In genomic region chr8:121732334-121732665, GRCm38 (mm10) we compare ENCODE assay signal across 16 mouse cellular contexts. TPM values are rescaled to one million over a fixed set of nuclear protein-coding genes. Genes with fewer than 3 reads are reported as not detected.
DNase-seq lines count a peak whose midpoint lies in the region; ATAC-seq and TF ChIP-seq lines count a peak whose summit lies in the region.
"Had no signal": no experiment of that assay in that cellular context is flagged by ENCODE, and none has a peak within 500 bp of the region (broad histone marks: within the 10 kb centered on the region; RNA-seq: fewer than 3 reads in every experiment).

No protein-coding gene starts in this region.

- no peaks in the 10 kb centered on the region for H3K9me3 ChIP-seq in E14TG2a.4 (ENCODE audit: low read length)
- H3K9me3 ChIP-seq in forebrain, embryonic 10.5 days: peaks cover 3% of the 10 kb centered on the region
- no peaks in the 10 kb centered on the region for H3K9me3 ChIP-seq in hindbrain, embryonic 12.5 days (replicated peaks)
- no peaks in the 10 kb centered on the region for H3K9me3 ChIP-seq in midbrain, embryonic 14.5 days (ENCODE audit: control insufficient read depth, low read length)
- no peaks in the 10 kb centered on the region for H3K9me3 ChIP-seq in intestine, embryonic 15.5 days
- no peaks in the 10 kb centered on the region for H3K9me3 ChIP-seq in kidney, embryonic 15.5 days (replicated peaks)
- H3K9me3 ChIP-seq: limb, embryonic 10.5 days had no signal

- TF ChIP-seq CTCF in E14TG2a.4 (conservative IDR thresholded peaks at IDR 0.05; ENCODE audit: low read length): no peak

- peak overlapping the region; percentile 83 for H3K4me2 ChIP-seq in hindbrain, embryonic 12.5 days (replicated peaks)
- H3K4me2 ChIP-seq in midbrain, embryonic 14.5 days (ENCODE audit: low read length): peak overlapping the region; percentile 86
- H3K4me2 ChIP-seq in intestine, embryonic 15.5 days (replicated peaks): no peak overlapping the region
- H3K4me2 ChIP-seq in kidney, embryonic 15.5 days: no peak overlapping the region
- H3K4me2 ChIP-seq: heart, embryonic 12.5 days had no signal

- no peaks in the 10 kb centered on the region for H3K36me3 ChIP-seq in E14TG2a.4 (ENCODE audit: insufficient read depth, low read length)
- no peaks in the 10 kb centered on the region for H3K36me3 ChIP-seq in forebrain, embryonic 10.5 days (replicated peaks)
- no peaks in the 10 kb centered on the region for H3K36me3 ChIP-seq in hindbrain, embryonic 12.5 days
- H3K36me3 ChIP-seq in midbrain, embryonic 14.5 days (ENCODE audit: control insufficient read depth, insufficient read depth, low read length): no peaks in the 10 kb centered on the region
- no peaks in the 10 kb centered on the region for H3K36me3 ChIP-seq in intestine, embryonic 15.5 days
- no peaks in the 10 kb centered on the region for H3K36me3 ChIP-seq in kidney, embryonic 15.5 days
- H3K36me3 ChIP-seq: heart, embryonic 12.5 days; limb, embryonic 10.5 days had no signal

- H3K27ac ChIP-seq in forebrain, embryonic 10.5 days: no peak overlapping the region
- no peak overlapping the region for H3K27ac ChIP-seq in hindbrain, embryonic 12.5 days
- no peak overlapping the region for H3K27ac ChIP-seq in midbrain, embryonic 14.5 days (replicated peaks; ENCODE audit: low read depth, low read length)
- no peak overlapping the region for H3K27ac ChIP-seq in intestine, embryonic 15.5 days
- no peak overlapping the region for H3K27ac ChIP-seq in kidney, embryonic 15.5 days
- H3K27ac ChIP-seq: limb, embryonic 10.5 days; liver, embryonic 14.5 days had no signal

- peaks cover 35% of the 10 kb centered on the region for H3K4me1 ChIP-seq in E14TG2a.4 (replicated peaks; ENCODE audit: low read depth, low read length)
- H3K4me1 ChIP-seq in forebrain, embryonic 10.5 days: peaks cover 27% of the 10 kb centered on the region
- H3K4me1 ChIP-seq in hindbrain, embryonic 12.5 days: peaks cover 24% of the 10 kb centered on the region
- H3K4me1 ChIP-seq in midbrain, embryonic 14.5 days (ENCODE audit: control insufficient read depth, insufficient read depth, low read length): peaks cover 18% of the 10 kb centered on the region
- peaks cover 11% of the 10 kb centered on the region; the same call in 1 of the 2 replicates for H3K4me1 ChIP-seq in intestine, embryonic 15.5 days (replicated peaks)
- peaks cover 21% of the 10 kb centered on the region for H3K4me1 ChIP-seq in kidney, embryonic 15.5 days

- H3K4me3 ChIP-seq in E14TG2a.4 (replicated peaks; ENCODE audit: low read length): peak overlapping the region; percentile 79
- H3K4me3 ChIP-seq in forebrain, embryonic 10.5 days: peak overlapping the region; percentile 62; the same call in 1 of the 2 replicates
- H3K4me3 ChIP-seq in hindbrain, embryonic 12.5 days: peak overlapping the region; percentile 60
- peak overlapping the region; percentile 68 for H3K4me3 ChIP-seq in midbrain, embryonic 14.5 days (replicated peaks; ENCODE audit: low read depth, low read length)
- H3K4me3 ChIP-seq in intestine, embryonic 15.5 days (replicated peaks): no peak overlapping the region
- no peak overlapping the region for H3K4me3 ChIP-seq in kidney, embryonic 15.5 days (replicated peaks)
- H3K4me3 ChIP-seq: erythroblast, embryonic 14.5 days; heart, embryonic 12.5 days had no signal

- no peak for DNase-seq in forebrain, embryonic 10.5 days (ENCODE audit: extremely low spot score, low spot score)
- no peak for DNase-seq in midbrain, embryonic 14.5 days
- no peak for DNase-seq in spleen, postnatal 14 days (ENCODE audit: low spot score in 2 of 2)
- DNase-seq in heart, adult 8-10 months (ENCODE audit: low spot score): no peak
- DNase-seq: gastrocnemius, postnatal 10 days; kidney, postnatal 14 days had no signal

- peaks cover 80% of the 10 kb centered on the region for H3K27me3 ChIP-seq in E14TG2a.4 (ENCODE audit: insufficient read depth, low read length)
- peaks cover 69% of the 10 kb centered on the region for H3K27me3 ChIP-seq in forebrain, embryonic 10.5 days (ENCODE audit: poor library complexity, severe bottlenecking)
- H3K27me3 ChIP-seq in hindbrain, embryonic 12.5 days: peaks cover 70% of the 10 kb centered on the region
- H3K27me3 ChIP-seq in midbrain, embryonic 14.5 days (ENCODE audit: control insufficient read depth, insufficient read depth, low read length): peaks cover 16% of the 10 kb centered on the region
- peaks cover 66% of the 10 kb centered on the region for H3K27me3 ChIP-seq in intestine, embryonic 15.5 days (replicated peaks)
- H3K27me3 ChIP-seq in kidney, embryonic 15.5 days: peaks cover 80% of the 10 kb centered on the region

- peak overlapping the region; percentile 74 for H3K9ac ChIP-seq in hindbrain, embryonic 12.5 days
- peak overlapping the region; percentile 73 for H3K9ac ChIP-seq in midbrain, embryonic 14.5 days (replicated peaks; ENCODE audit: low read length)
- H3K9ac ChIP-seq in intestine, embryonic 15.5 days: no peak overlapping the region
- no peak overlapping the region for H3K9ac ChIP-seq in kidney, embryonic 15.5 days
- H3K9ac ChIP-seq: heart, embryonic 12.5 days; liver, embryonic 14.5 days had no signal

- no peak for ATAC-seq in hindbrain, embryonic 12.5 days (ENCODE audit: low FRiP score)
- ATAC-seq in midbrain, embryonic 14.5 days (ENCODE audit: low FRiP score, low TSS enrichment): no peak
- ATAC-seq in intestine, embryonic 15.5 days: no peak
- no peak for ATAC-seq in kidney, embryonic 15.5 days (replicated peaks; ENCODE audit: low FRiP score)

- 57% methylated on average over 4 of the region's 4 CpGs for WGBS in forebrain, embryonic 10.5 days
- 54% methylated on average over 4 of the region's 4 CpGs for WGBS in hindbrain, embryonic 12.5 days
- 52% methylated on average over 4 of the region's 4 CpGs for WGBS in midbrain, embryonic 14.5 days
- 58% methylated on average over 4 of the region's 4 CpGs for WGBS in intestine, embryonic 15.5 days
- 44% methylated on average over 4 of the region's 4 CpGs for WGBS in kidney, embryonic 15.5 days

RNA-seq across cellular contexts. Expression of gene Jph3, which starts 2.9 kb away (rescaled TPM):
- 5.6 and 7.7 TPM in 2 replicates for polyA plus RNA-seq in forebrain, embryonic 10.5 days (2016; fragmentation: Nextera tagmentation; extraction: Ambion mirVana)
- 47.7 and 50.9 TPM in 2 replicates for polyA plus RNA-seq in hindbrain, embryonic 12.5 days (2016; fragmentation: Nextera tagmentation; extraction: Ambion mirVana)
- polyA plus RNA-seq in midbrain, embryonic 14.5 days (2014; fragmentation: Nextera tagmentation; extraction: Ambion mirVana): 73.5 and 86.4 TPM in 2 replicates
- polyA plus RNA-seq in intestine, embryonic 15.5 days (2015; fragmentation: Nextera tagmentation; extraction: Ambion mirVana): 4.5 and 5.1 TPM in 2 replicates
- 0.85 and 1.3 TPM in 2 replicates for polyA plus RNA-seq in kidney, embryonic 15.5 days (2015; fragmentation: Nextera tagmentation; extraction: Ambion mirVana)
- total RNA-seq in heart, adult 8-10 months (2022): under 1 TPM in 1 of 4 experiments, not detected in 3; 0.16 TPM
- total RNA-seq: monocyte, adult 5-6 weeks had no signal
- polyA plus RNA-seq: erythroblast, embryonic 14.5 days; liver, embryonic 14.5 days; thymus, postnatal 0 days had no signal

Comparison
In these comparisons a context has a peak if more than half of its experiments do, and no peak if none do; other contexts are left out.
1. H3K4me3 ChIP-seq: peak in E14TG2a.4 (single experiment), forebrain, embryonic 10.5 days (single experiment), hindbrain, embryonic 12.5 days (single experiment) and midbrain, embryonic 14.5 days (single experiment); none in intestine, embryonic 15.5 days (single experiment) and kidney, embryonic 15.5 days (single experiment).
2. H3K4me2 ChIP-seq: peak in hindbrain, embryonic 12.5 days (single experiment) and midbrain, embryonic 14.5 days (single experiment); none in intestine, embryonic 15.5 days (single experiment) and kidney, embryonic 15.5 days (single experiment).
3. H3K9ac ChIP-seq: peak in hindbrain, embryonic 12.5 days (single experiment) and midbrain, embryonic 14.5 days (single experiment); none in intestine, embryonic 15.5 days (single experiment) and kidney, embryonic 15.5 days (single experiment).